ENCODE assay signal across 8 mouse cellular contexts in the genomic region with DNA sequence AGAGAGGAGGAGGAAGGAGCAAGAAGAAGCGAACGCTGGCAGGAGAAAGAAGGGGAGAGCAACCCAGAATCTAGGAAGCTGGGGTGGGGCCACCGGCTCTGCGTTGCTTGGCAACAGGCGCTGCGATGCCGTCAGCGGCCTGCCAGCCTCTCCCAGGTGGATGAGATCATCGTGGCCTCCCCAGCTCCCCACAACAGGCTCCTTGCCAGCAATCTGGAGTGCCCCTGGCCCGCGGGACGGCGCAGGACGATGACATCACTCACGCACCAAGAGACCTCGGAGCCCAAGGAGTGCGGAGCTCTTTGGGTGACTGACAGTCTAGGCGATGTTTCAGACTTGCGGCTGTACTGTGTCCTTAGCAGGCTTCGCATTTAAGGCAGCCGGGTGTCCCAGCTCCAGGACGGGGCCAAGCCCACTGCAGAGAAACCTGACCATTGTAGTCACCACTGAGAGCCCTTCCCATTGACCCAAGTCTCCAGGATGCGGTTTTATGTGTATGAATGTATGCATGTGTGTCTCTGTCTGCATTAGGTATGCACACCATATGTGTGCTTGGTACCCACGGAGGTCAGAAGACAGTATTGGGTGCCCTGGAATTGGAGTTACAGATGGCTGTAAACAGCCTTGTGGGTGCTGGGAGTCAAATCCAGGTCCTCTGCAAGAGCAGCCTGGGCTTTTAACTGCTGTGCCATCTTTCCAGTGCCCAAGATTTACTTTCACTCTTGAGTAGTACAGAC. TPM values are rescaled to one million over a fixed set of nuclear protein-coding genes. Genes with fewer than 3 reads are reported as not detected.
DNase-seq lines count a peak whose midpoint lies in the region; ATAC-seq lines count a peak whose summit lies in the region.
"Had no signal": no experiment of that assay in that cellular context is flagged by ENCODE, and none has a peak within 500 bp of the region (broad histone marks: within the 10 kb centered on the region; RNA-seq: fewer than 3 reads in every experiment).

No protein-coding gene starts in this region.

- intact Hi-C loops in gastrocnemius, postnatal 14 days (cut with DNase I; ENCODE audit: low total_unique reads), result no loop called here

- ATAC-seq in stomach, embryonic 15.5 days (ENCODE audit: insufficient read depth, low FRiP score, low read depth), result peak; percentile 75

- DNase-seq in adrenal gland, postnatal 25 days, result peak; percentile 85
- DNase-seq in embryo, embryonic 10.5 days (ENCODE audit: low spot score), result peak; percentile 76
- DNase-seq in gastrocnemius, postnatal 14 days, result peak; percentile 58
- DNase-seq in induced T-regulatory cell, adult 2 months (ENCODE audit: low read depth), result peak; percentile 24
- peak; percentile 77 to 88 for DNase-seq in left cerebral cortex, adult 9 months (ENCODE audit: low spot score in 2 of 2)
- DNase-seq in midbrain, embryonic 10.5 days (ENCODE audit: low spot score), result peak; percentile 77

- H3K9ac ChIP-seq in stomach, embryonic 15.5 days, result 0 out of 2 replicates have a peak overlapping the region, but pooled peaks have one; percentile 6
- H3K9ac ChIP-seq: liver, embryonic 14.5 days had no signal

- peak overlapping the region; percentile 72 for H3K4me2 ChIP-seq in stomach, embryonic 15.5 days

- peaks cover 13% of the 10 kb centered on the region; the same call in 1 of the 2 replicates for H3K36me3 ChIP-seq in midbrain, embryonic 10.5 days
- H3K36me3 ChIP-seq in stomach, embryonic 15.5 days, result no peaks in the 10 kb centered on the region

- H3K4me1 ChIP-seq in midbrain, embryonic 10.5 days, result peaks cover 18% of the 10 kb centered on the region
- 0 out of 2 replicates have a peak, but pooled peaks cover 5% of the 10 kb centered on the region for H3K4me1 ChIP-seq in stomach, embryonic 15.5 days

- no peaks in the 10 kb centered on the region; the same call in 1 of the 2 replicates for H3K27me3 ChIP-seq in midbrain, embryonic 10.5 days (ENCODE audit: low read depth, poor library complexity, severe bottlenecking)
- no peaks in the 10 kb centered on the region for H3K27me3 ChIP-seq in stomach, embryonic 15.5 days (replicated peaks)

- peak overlapping the region; percentile 75 for H3K27ac ChIP-seq in midbrain, embryonic 10.5 days (replicated peaks)
- H3K27ac ChIP-seq in stomach, embryonic 15.5 days, result no peak overlapping the region
- H3K27ac ChIP-seq: liver, embryonic 14.5 days had no signal

- peak overlapping the region; percentile 57 for H3K4me3 ChIP-seq in midbrain, embryonic 10.5 days
- H3K4me3 ChIP-seq in stomach, embryonic 15.5 days (replicated peaks), result peak overlapping the region; percentile 39

- WGBS in midbrain, embryonic 10.5 days, result 5% methylated on average over 24 of the region's 24 CpGs
- WGBS in stomach, embryonic 15.5 days, result 4% methylated on average over 24 of the region's 24 CpGs

- no peaks in the 10 kb centered on the region for H3K9me3 ChIP-seq in midbrain, embryonic 10.5 days (replicated peaks)
- H3K9me3 ChIP-seq in stomach, embryonic 15.5 days, result no peaks in the 10 kb centered on the region

RNA-seq across cellular contexts. Expression of a gene that starts 30.3 kb away (rescaled TPM):
- total RNA-seq in adrenal gland, postnatal 25 days (2021), result 3.7 and 4.9 TPM in 2 replicates
- total RNA-seq in gastrocnemius, postnatal 14 days (2021), result under 1 TPM; 0.62 to 0.84 TPM
- 5.0 and 7.2 TPM in 2 replicates for polyA plus RNA-seq in midbrain, embryonic 10.5 days (2016; fragmentation: Nextera tagmentation; extraction: Ambion mirVana)
- polyA plus RNA-seq in stomach, embryonic 15.5 days (2015; fragmentation: Nextera tagmentation; extraction: Ambion mirVana), result 3.0 and 3.3 TPM in 2 replicates

RNA-seq across cellular contexts. Expression of a gene that starts 30.4 kb away (rescaled TPM):
- 6.6 and 6.8 TPM in 2 replicates for total RNA-seq in adrenal gland, postnatal 25 days (2021)
- 1 to 10 TPM; 3.2 to 3.4 TPM for total RNA-seq in gastrocnemius, postnatal 14 days (2021)
- 11.3 and 11.7 TPM in 2 replicates for polyA plus RNA-seq in midbrain, embryonic 10.5 days (2016; fragmentation: Nextera tagmentation; extraction: Ambion mirVana)
- 7.0 and 7.2 TPM in 2 replicates for polyA plus RNA-seq in stomach, embryonic 15.5 days (2015; fragmentation: Nextera tagmentation; extraction: Ambion mirVana)

RNA-seq across cellular contexts. Expression of a gene that starts 50.1 kb away (rescaled TPM):
- total RNA-seq in adrenal gland, postnatal 25 days (2021), result 0.09 TPM in 1 of 2 replicates, not detected in the other
- under 1 TPM; 0.09 to 0.25 TPM for total RNA-seq in gastrocnemius, postnatal 14 days (2021)
- polyA plus RNA-seq in midbrain, embryonic 10.5 days (2016; fragmentation: Nextera tagmentation; extraction: Ambion mirVana), result 0.06 and 0.10 TPM in 2 replicates
- 0.48 and 0.68 TPM in 2 replicates for polyA plus RNA-seq in stomach, embryonic 15.5 days (2015; fragmentation: Nextera tagmentation; extraction: Ambion mirVana)

RNA-seq across cellular contexts. Expression of a gene that starts 59.3 kb away (rescaled TPM):
- 37.2 and 47.7 TPM in 2 replicates for total RNA-seq in adrenal gland, postnatal 25 days (2021)
- 10 to 100 TPM; 24.0 to 27.1 TPM for total RNA-seq in gastrocnemius, postnatal 14 days (2021)
- polyA plus RNA-seq in midbrain, embryonic 10.5 days (2016; fragmentation: Nextera tagmentation; extraction: Ambion mirVana), result 31.7 and 32.2 TPM in 2 replicates
- polyA plus RNA-seq in stomach, embryonic 15.5 days (2015; fragmentation: Nextera tagmentation; extraction: Ambion mirVana), result 23.6 and 24.0 TPM in 2 replicates

Comparison
In these comparisons a context has a peak if more than half of its experiments do, and no peak if none do; other contexts are left out.
1. DNase-seq: peak in every context shown above with its lines; median percentile 85 in adrenal gland, postnatal 25 days; 82 in left cerebral cortex, adult 9 months; 77 in midbrain, embryonic 10.5 days; 76 in embryo, embryonic 10.5 days; 58 in gastrocnemius, postnatal 14 days; 24 in induced T-regulatory cell, adult 2 months.